Mouse (Mus musculus) kidney, postnatal 25 days (tissue): ENCODE data around the gene Midn.
A peak's percentile ranks its signal among the peaks of the same experiment; 100 is the strongest.

Experiments used
- DNase-seq, 2 experiments: peaks; one replicate each; pipeline ENCODE4 v3.0.0; 2021; ENCODE audit warnings: mixed read lengths in 2 of 2

Midn gene

DNA sequence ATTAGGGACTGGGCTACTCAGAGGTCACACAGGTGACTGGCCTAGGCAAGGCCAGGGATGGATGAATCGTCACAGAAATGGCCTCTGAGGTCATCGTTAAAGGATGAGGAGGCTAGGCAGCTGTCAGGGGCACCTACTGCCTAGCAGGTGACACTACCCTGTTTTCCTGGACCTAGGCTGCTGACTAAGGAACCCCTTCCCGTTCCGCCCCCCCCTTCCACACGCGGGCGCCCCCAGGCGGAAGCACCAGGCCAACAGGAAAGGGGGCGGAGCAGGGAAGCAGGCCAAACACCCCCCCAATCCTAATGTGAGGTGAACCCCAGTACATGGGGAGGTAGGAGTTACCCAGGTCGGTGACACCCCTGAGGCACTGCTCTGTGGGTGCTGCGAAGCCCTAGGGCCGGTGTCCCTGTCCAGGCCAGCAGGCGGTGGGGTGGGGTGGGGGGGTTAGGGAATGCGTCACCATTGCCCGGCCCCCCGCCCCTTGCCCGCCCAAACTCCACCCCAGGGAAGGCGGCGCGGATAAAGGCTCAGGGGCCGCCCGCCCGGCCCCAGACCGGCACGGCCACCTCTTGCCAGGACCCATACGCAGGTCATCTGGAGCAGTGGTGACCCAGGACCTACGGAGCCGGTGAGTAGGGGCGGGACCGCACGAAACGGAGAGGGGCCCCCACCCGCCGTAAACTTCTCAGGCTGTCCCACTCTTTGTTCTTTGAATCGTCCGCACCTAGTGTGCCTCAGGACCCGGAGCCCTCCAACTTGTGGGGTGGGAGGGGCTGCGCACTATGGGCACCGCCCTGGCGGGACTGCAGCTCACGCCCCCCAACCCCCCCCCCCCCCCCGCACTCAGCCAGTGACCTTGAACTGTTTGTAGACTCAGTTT is at the start of gene Midn:
Gene Midn, plus strand, starts transcription at position 554 of the 883 bp plus-strand sequence.
- DNase-seq, result peak; percentile 88 to 95

DNA sequence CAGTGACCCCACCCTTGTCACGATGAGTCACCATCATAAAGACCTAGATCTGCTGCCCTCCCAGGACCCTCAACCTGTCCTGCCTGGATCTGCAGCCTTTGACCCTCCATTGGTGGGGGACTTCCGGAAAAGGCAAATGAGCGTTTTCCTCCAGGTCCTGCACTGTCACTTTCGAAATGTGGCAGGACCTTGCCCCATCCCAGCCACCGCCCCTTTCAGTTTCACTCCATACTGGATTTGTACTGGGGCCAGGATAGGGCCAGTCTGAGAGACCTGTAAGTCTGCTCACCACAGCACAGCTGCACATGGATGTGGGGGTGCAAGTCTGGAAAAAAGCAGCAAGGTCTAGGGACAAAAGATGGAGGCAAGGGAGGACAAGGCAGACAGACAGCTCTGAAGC is 49.4 kb upstream of the Midn start:
- DNase-seq, result peak in 1 of 2 experiments; percentile 68

DNA sequence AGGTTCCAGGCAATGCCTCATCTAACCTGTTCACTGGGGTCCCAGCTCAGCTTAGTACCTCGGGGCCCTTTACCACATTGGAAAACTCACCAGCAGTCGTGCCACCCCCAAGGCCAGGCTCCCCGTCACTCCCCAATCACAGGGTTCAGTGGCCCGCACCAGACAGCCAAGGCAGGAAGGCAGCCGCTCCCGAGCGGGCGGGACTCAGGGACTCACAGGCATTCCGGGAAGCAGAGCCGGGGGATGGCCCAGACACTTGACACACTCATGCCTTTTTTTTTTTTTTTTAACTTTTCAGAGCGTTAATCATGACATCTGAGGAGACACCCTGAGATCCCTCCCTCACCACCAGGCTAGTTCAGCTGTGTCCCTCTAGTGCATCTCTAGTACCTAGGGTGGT is 47.1 kb upstream of the Midn start:
- DNase-seq, result peak; percentile 62 to 83

DNA sequence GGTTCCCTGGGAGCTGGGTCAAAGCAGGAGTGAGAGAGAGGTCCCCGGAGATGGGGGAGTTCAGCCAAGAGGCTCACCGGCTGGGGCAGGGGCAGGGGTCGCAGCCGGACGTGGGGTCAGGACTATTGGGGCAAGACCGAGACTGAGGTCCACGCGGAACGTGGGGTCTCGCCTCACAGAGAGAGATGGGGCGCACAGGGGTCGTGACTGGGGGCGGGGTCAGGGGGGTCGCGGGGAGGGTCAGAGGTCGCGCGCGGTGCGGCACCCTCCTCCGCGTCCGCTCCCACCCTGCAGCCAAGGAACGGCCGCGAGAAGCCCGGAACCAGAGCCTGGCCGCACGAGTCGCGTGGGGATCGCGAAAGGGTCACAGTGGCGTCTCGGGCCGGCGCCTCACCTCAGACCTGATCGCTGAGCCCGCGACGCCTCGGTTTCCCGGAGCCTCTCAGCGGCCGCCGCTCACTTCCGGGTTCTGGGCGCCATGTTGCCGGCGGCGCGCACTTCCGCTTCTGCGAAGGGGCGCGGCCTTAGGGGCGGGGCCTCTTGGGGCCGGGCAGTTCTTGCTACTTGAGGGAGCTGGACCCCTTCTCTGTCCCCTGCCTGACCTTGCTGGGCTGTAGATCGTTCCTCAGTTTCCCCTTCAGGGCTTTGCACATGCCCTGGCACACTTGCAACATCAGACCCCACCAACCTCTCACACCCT is 45.7 kb upstream of the Midn start:
- peak; percentile 90 to 94 for DNase-seq

DNA sequence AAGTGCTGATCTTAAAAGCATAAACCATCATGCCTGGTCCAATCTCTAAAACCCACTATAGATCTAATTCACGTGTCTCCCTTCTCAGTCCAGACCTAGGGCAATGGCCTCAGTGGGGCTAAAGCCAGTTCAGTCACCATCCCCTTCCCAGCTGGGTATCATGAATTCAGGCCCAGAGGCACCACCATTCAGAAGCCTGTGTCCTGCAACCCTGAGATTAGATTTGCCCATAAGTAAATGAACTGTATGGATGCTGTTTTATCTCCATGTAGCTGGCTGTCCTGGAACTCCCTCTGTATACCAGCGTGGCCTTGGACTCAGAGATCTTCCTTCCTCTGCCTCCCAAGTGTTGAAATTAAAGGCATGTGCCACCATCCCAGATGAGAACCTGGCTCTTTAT is 45.0 kb upstream of the Midn start:
- DNase-seq, result no peak

DNA sequence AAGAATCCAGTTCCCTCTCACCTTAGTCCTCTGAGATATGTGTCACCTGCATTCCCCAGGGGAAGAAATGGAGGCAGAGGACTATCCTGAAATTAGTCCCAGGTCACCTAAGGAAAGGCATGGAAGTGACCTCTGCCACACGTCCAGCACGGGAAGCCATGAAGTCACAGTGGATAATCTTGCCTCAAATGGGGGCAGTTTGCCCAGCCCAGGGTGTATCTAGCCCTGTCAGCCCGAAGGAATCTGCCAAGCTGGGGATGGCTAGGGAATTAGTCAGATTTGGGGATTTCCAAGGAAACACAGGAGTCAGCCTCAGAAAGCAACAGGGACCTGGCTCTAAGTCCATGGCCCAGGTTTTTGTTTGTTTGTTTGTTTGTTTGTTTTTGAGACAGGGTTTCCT is 43.9 kb upstream of the Midn start:
- DNase-seq, result no peak

DNA sequence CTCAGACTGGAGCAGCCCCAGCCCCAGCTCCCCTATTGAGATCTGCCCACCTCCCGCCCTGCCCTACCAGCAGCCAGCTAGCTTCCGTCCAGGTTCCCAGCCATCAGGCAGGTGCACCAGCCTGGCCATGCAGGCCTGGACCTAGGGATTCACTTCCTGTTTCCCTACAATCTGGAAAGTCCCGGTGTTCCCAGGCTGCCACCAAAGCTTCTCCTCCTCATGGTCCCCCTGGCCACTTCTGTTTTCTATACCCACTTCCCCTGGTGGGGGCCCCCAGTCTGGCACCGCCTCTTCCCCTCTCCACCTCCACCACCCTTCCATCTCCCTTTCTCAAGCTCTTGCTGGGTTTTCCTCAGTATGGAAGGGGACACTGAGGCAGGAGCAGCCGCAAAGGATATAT is 42.6 kb upstream of the Midn start, which contains the start of gene Sbno2:
Gene Sbno2, minus strand, starts transcription at position 112 of the 400 bp plus-strand sequence.
- DNase-seq, result no peak

DNA sequence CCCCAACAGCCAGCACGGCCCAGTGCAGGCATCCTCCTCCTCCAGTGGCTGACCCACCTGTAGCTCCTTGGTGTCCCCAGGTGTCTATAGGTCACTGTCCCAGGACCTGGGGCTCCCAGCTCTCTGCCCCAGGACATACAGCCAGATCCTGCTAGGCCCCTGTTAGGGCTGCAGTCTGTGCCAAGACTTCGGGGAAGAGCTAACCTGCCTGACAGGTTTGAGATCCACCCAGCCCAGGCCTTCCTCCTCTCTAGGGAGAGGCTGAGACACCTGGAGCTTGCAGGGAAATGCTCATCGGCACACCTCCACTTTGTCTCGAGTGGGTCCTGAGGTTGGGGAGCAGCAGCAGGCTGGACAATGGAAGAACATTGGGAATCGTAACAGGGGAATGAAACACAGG is 42.1 kb upstream of the Midn start:
- no peak for DNase-seq

DNA sequence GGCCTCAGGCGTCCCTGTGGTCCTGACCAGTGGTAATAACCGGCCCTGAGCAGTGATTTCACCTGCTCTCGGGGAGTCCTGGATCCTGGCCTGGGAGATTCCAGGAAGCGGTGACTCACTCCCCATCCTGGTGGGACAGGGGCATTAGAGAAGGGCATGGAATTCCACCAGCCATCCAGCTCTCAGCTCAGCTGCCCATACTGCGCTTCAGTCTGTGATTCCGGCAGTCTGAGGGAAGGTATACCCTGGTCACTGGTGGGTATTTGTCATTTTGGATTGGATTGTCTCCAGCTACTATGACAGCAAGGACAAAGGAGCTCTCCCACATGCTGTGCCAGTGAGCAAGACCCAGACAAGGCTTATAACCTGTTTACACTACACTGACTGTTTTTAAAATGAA is 40.4 kb upstream of the Midn start:
- DNase-seq, result no peak

DNA sequence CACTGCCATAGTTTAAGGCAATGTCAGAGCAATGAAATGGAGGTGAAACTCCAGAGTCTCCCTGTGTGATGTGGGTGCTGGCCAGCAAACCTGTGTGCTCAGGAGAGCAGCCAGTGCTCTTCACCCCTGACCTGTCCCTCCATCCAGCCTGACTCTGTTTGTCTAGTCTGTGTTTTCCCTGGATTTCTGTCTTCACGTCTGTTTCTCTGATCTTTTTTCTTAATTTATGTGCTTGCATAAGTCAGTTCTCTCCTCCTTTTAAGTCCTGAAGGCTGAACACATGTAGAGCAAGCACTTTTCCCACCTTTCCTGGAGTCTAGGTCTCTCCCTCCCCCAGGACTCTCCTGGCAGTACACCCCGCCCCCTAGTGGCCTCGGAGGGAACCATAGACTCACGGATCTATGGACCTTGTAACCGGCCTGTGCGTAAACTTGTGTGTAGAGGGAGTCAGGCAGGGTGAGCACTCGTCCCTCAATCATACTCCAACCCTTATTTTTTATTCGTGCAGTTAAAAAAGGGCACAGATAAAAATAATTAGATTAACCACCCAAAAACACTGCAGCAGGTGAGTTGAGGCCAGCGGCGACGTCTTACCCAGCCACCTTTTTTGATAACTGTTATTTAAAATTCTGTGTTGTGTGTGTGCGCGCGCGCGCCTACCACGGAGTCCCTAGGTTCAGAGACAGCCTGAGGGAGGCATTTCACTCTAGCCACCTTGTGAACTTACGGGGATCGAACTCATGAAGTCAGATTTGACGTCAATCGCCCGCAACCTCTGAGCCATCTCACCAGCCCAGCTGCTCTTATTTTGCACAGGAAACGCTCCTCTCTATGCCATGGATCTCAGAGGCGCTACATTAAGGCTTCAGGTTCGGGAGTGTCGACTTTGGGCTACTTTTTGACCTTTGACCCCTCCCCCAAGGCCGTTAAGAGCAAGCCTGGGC is 33.5 kb upstream of the Midn start:
- DNase-seq, result peak; percentile 96 to 98

DNA sequence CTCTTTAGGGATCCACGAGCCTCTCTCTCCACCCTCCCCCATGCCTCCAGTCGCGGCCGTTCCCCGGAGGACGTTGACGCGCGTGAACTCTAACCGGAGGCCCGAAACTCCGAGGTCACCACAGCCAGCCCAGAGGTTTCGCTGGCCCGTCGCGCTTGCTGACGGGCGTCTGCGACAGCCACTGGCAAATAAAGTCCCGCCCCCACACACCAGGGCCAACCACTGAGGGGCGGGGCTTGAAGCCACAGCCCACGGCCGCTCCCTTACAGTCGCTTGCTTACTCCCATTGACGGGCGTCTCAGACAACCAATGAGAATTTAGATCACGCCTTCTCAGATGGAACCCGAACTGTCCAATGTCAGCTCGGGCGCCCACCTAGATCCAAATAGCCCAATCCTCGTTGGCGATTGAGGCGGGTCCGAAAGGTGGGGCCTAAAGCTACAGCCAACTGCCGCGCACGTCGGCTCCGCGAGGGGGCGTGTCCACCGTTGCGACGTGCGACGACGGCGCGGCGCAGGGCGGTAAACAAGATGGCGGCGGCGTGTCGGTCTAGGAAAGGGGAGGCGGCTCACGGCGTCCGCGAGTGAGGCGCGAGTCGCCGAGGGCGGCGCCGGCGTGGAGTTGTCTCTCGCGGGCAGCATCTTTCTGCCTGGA is 32.7 kb upstream of the Midn start, which contains the start of gene Stk11:
Gene Stk11, plus strand, starts transcription at position 514 of the 654 bp plus-strand sequence.
- DNase-seq, result peak; percentile 100

DNA sequence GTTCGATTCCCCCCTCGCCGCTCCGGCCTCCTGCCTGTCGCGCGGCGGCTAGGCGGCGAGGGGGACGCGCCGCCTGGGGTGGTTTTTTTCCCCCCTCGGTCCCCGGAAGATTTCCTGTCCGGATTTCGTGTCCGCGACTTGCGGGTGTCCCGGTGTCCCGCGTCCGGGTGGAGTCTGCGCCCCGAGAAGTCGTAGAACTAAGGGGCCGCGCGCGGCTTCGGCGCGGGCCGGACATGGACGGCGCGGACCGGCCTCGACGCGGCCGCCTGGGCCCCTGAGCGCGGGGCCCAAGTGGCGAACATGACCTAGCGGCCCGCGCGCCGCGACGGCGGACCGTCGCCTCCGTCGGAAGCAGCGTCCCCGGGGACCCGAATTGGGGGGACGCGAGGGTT is 32.1 kb upstream of the Midn start:
- no peak for DNase-seq

DNA sequence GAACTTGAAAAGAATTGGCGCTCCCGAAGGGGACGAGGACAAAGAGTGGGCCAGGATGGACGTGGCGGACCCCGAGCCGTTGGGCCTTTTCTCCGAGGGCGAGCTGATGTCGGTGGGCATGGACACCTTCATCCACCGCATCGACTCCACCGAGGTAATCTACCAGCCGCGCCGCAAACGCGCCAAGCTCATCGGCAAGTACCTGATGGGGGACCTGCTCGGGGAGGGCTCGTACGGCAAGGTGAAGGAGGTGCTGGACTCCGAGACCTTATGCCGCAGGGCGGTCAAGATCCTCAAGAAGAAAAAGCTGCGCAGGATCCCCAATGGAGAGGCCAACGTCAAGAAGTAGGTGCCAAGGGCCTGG is 31.5 kb upstream of the Midn start:
- DNase-seq, result no peak

DNA sequence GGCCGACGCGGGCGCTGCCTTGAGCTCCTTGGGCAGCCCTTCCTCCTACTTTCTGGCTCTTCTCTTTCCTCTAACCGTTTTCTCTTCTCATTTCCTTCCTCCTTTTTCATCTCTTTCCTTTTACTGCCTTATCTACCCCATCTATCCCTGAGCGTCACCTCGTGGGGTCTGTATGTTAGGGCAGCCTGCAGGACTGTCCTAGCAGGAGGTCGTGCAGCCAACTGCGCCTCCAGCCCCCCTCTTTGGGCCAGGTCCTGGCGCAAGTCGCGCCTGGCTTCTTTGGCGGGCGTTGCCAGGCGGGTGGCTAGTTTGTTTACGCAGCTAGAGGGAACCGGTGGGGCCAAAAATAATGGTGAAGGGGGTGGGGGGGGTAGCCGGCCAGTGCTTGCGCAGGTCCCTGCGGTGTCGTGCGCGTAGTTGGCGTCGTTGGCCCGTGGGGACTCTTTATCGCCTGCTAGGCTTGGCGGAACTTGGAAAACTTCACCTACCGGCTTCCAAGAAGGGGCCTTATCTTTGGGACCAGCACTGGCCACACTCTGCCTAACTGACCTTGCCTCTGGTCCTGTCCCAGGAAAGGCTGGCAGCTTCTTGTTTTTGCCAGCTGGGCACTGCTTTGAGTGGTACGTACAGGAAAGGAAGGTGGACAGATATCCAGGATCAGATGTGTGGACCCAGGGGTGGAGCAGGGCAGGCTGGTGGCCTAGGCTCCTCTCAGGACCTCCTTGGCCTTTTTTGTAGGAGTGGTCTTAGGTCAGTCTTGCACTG is 31.0 kb upstream of the Midn start:
- peak; percentile 35 to 78 for DNase-seq

DNA sequence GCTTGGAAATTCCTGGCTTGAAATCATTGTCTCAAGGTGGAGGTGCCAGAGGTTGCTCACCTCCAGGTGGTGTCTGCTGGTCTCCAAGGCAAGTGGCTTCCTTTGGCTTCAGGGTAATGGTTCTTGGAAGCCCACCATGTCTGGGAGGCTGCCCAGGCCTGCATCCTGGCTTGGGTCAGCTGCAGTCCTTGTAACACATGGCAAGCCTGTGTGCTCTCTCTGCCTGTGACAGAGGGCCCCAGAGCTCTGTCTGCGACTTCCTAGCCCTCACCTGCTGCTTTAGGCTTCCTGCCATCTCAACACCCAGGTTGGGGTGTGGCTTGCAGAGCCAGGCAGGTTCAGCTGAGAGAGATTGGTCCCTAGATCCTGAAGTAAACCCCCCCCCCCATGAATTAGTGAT is 30.3 kb upstream of the Midn start:
- no peak for DNase-seq

DNA sequence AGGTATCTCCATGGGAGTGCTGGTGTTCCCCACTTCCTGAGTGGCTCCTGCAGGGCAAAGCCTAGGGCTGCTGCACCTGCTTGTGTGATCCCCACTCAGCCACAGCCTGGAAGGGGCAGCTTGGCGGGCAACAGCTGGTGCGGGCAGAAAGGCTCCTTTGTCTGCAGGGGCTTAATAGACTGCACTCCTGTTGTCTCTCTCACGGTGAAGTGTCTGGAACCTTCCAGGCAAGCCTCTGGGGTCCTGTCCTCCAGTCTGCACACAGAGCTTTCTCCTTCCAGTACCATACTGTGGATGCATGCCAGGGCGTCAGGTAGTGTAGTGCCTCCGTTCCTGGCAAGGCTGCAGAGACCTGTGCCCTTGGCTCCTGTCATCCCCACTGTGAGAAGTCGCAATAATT is 29.5 kb upstream of the Midn start:
- no peak for DNase-seq

DNA sequence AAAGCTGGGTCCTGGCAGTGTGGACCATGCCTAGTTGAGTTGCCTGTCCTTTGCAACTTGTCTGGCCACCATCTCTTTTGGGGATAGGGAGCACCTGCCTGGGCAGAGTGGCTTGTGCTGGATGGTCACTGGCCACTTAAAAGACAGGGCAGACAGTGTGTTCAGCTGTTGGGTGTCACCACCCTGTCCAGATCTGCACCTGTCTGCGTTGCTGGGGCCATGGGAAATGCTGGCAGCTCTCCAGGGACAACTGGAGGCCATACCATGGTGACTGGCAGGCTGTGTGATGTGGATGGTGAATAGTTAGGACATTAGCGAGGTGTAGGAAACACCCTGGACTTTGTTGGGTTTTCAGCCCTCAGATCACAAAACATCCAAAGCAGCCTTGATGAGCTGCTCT is 27.9 kb upstream of the Midn start:
- no peak for DNase-seq

DNA sequence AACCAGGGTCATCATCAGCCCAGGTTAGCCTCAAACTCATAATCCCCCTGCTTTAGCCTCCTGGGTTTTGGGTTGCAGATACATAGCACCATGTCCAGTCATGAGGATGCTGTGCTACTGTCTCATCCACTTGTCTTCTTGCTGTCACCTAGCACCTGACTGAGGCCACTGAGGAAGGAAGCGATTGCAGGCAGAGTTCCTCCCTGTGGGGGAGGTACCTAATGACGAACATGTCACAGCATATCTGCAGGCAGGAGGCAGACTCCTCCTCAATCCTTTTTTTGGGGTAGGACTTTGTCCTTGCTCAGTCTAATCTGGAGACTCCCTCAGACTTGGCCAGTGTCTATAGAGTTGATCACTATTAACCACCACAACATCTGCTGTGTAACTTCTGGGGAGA is 26.4 kb upstream of the Midn start:
- DNase-seq, result no peak

DNA sequence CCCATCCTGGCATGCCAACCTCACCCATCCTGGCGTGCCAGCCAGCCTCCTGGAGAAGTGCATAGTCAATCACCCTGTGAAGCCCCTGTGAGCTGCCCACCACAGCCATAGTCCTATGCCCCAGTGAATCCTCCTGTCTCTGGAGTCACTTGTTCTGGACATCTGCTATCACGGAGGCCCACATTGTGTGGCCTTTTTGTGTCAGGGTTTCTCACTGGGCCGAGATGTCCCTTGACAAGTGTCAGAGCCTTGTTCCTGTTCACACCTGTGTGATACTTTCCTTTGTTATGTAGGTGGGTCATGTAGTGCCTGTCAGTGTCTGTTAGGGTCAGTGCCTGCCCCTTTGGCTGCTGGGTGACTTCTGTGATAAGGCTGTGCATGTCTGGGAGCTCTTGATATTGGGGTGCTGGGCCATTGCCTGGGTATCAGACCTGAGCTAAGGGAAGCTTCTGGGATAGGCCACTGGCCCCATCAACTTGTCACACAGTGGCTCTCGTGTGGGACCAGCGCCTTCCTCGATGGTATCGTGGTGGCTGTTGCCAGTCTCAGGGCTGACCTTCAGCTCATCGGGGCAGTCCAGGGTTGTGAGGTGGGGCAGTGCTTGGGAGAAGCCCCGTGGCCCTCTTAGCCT is 24.0 kb upstream of the Midn start:
- no peak for DNase-seq

DNA sequence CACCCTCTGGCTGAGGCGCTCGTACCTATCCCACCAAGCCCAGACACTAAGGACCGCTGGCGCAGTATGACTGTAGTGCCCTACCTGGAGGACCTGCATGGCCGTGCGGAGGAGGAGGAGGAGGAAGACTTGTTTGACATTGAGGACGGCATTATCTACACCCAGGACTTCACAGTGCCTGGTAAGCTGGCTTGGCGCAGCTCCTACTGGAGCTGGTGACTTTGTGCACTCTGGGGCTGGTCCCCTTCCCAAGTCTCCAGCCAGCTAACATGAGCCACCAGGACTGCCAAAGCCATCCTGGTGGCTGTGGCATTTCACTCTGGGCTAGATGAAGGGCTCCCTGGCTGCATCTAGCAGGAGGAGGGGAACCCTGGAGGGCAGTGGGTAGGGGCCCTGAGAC is 20.2 kb upstream of the Midn start:
- no peak for DNase-seq

DNA sequence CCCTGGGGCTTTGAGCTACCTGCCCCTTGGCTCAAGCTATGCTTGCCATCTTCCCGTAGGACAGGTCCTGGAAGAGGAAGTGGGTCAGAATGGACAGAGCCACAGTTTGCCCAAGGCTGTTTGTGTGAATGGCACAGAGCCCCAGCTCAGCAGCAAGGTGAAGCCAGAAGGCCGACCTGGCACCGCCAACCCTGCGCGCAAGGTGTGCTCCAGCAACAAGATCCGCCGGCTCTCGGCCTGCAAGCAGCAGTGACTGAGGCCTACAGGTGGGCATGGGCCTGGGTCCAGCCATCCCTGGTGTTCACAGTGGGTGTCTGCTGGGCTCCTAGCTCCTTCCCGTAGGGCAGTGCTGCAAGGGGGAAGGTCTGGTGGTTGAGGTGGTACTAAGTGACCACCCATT is 18.2 kb upstream of the Midn start:
- peak in 1 of 2 experiments; percentile 55 for DNase-seq
